Mouse (Mus musculus) left cerebral cortex, postnatal 14 days (tissue): ENCODE data around the gene Mapk14. TPM values are rescaled to one million over a fixed set of nuclear protein-coding genes. Genes with fewer than 3 reads are reported as not detected.
"Not testable (repeated sequence)": the region's sequence is repeated elsewhere in the genome, so short reads cannot be mapped to it uniquely, and the experiment has no call there.

Experiments used
- DNase-seq, 2 experiments: peaks; one replicate each; pipeline ENCODE4 v3.0.0; 2021 to 2022; ENCODE audit warnings: low spot score in 2 of 2, mixed read lengths in 1 of 2
- intact Hi-C: fragments of 180-260 bp; cut with DNase I; formaldehyde crosslinking; loops from one replicate; pipeline ENCODE4 v1.15.1; 2025
- total RNA-seq, 2 experiments: library from RNA; stranded (reverse); gene quantifications; 2 replicates each; pipeline ENCODE4 v1.2.3; 2021

Mapk14 gene
- total RNA-seq, 2 experiments from 2014 or later = 71.7 to 81.7 TPM

GRCm38 (mm10) chr17:28717535-28717934, 26.4 kb downstream of the Mapk14 start:
- no peak for DNase-seq
- intact Hi-C loops = no loop called here

GRCm38 (mm10) chr17:28725783-28726182, 34.7 kb downstream of the Mapk14 start, which contains the start of gene AC170998.1:
Gene AC170998.1 (plus strand): TSS chr17:28726083.
- intact Hi-C loops = no loop called here
- no peak for DNase-seq

- intact Hi-C loops, DNase-seq: not testable (repeated sequence)
Observed at GRCm38 (mm10) chr17:28727511-28727910, 36.4 kb downstream of the Mapk14 start.

GRCm38 (mm10) chr17:28735317-28736105, 44.4 kb downstream of the Mapk14 start:
- peak in 1 of 2 experiments; percentile 47 for DNase-seq
- intact Hi-C loops = no loop called here

GRCm38 (mm10) chr17:28736486-28736885, 45.4 kb downstream of the Mapk14 start:
- no peak for DNase-seq
- intact Hi-C loops = no loop called here

- intact Hi-C loops = no loop called here
- no peak for DNase-seq
Observed at GRCm38 (mm10) chr17:28737973-28738372, 46.8 kb downstream of the Mapk14 start.

- intact Hi-C loops = no loop called here
Observed at GRCm38 (mm10) chr17:28739244-28739643, 48.1 kb downstream of the Mapk14 start.

GRCm38 (mm10) chr17:28743145-28743866, 52.2 kb downstream of the Mapk14 start:
- intact Hi-C loops = loop anchor here (5.0 kb wide), 1 partner anchor 51 kb away; the partner anchor contains the start of genes Mapk14 and Slc26a8
- peak; percentile 70 to 87 for DNase-seq

More at GRCm38 (mm10) chr17:28739244-28739643, 48.1 kb downstream of the Mapk14 start:
- DNase-seq = no peak

- intact Hi-C loops = loop anchor here (5.0 kb wide), 1 partner anchor 52 kb away; the partner anchor contains the start of genes Mapk14 and Slc26a8
- DNase-seq = no peak
Observed at GRCm38 (mm10) chr17:28743916-28744315, 52.8 kb downstream of the Mapk14 start.

GRCm38 (mm10) chr17:28745773-28746172, 54.6 kb downstream of the Mapk14 start:
- peak; percentile 28 to 60 for DNase-seq
- intact Hi-C loops = no loop called here

GRCm38 (mm10) chr17:28748001-28748400, 56.9 kb downstream of the Mapk14 start:
- intact Hi-C loops = no loop called here
- no peak for DNase-seq

GRCm38 (mm10) chr17:28750580-28750979, 59.5 kb downstream of the Mapk14 start:
- DNase-seq = peak in 1 of 2 experiments; percentile 44
- intact Hi-C loops = no loop called here

- intact Hi-C loops = no loop called here
- DNase-seq = no peak
Observed at GRCm38 (mm10) chr17:28756447-28756846, 65.3 kb downstream of the Mapk14 start.

GRCm38 (mm10) chr17:28757470-28757869, 66.3 kb downstream of the Mapk14 start:
- intact Hi-C loops = no loop called here
- no peak for DNase-seq

GRCm38 (mm10) chr17:28760736-28761312, 69.7 kb downstream of the Mapk14 start:
- intact Hi-C loops = loop anchor here (5.0 kb wide), 1 partner anchor 166 kb away; no protein-coding TSS in a partner anchor

GRCm38 (mm10) chr17:28761871-28762270, 70.7 kb downstream of the Mapk14 start:
- intact Hi-C loops = loop anchor here (5.0 kb wide), 1 partner anchor 165 kb away; no protein-coding TSS in a partner anchor

More at GRCm38 (mm10) chr17:28760736-28761312, 69.7 kb downstream of the Mapk14 start:
- DNase-seq = no peak

GRCm38 (mm10) chr17:28766203-28766602, 75.1 kb downstream of the Mapk14 start:
- no peak for DNase-seq
- intact Hi-C loops = no loop called here

More at GRCm38 (mm10) chr17:28761871-28762270, 70.7 kb downstream of the Mapk14 start:
- DNase-seq = peak; percentile 55 to 76

- no peak for DNase-seq
- intact Hi-C loops = no loop called here
Observed at GRCm38 (mm10) chr17:28766781-28767515, 75.8 kb downstream of the Mapk14 start.
